Mouse (Mus musculus) thymus, adult 2 months (tissue): ENCODE results near the gene Mctp1.

Experiments used
- CTCF ChIP-seq: fragments of 200-500 bp; IDR thresholded peaks from 2 replicates; pipeline ENCODE4 v1.5.1; 2012; ENCODE audit warnings: mild to moderate bottlenecking, control low read depth, low read length, moderate library complexity, borderline replicate concordance; ENCODE audit not compliant: control insufficient read depth, poor library complexity, insufficient read depth; ENCODE audit errors: extremely low read depth
- POLR2A ChIP-seq: fragments of 200-500 bp; IDR thresholded peaks from 2 replicates; pipeline ENCODE4 v1.6.1; 2012; ENCODE audit warnings: mild to moderate bottlenecking, low read length, control low read depth, moderate library complexity; ENCODE audit not compliant: control insufficient read depth, poor library complexity, insufficient read depth; ENCODE audit errors: extremely low read depth

GRCm38 (mm10) chr13:76850412-76851054 lies 466.2 kb downstream of the Mctp1 start:
- TF ChIP-seq POLR2A: no peak
- no peak for TF ChIP-seq CTCF
